Mouse (Mus musculus): Measurements from ENCODE around the gene Rnf167. TPM values are rescaled to one million over a fixed set of nuclear protein-coding genes. Genes with fewer than 3 reads are reported as not detected.

The Rnf167 gene
- polyA plus RNA-seq, 1 experiment = 346 TPM

GRCm38 (mm10) chr11:70663957-70664356, 16.9 kb downstream of the Rnf167 start:
- no peaks in the 10 kb centered on the region for H3K27me3 ChIP-seq (ENCODE audit: control insufficient read depth, insufficient read depth, low read length)
- H3K4me3 ChIP-seq (ENCODE audit: control insufficient read depth, insufficient read depth, low read length) = no peak overlapping the region
- 97% methylated on average over 6 of the region's 6 CpGs for WGBS
- TF ChIP-seq POLR2A (IDR thresholded peaks at IDR 0.05; ENCODE audit: control insufficient read depth, extremely low read depth, insufficient read depth, low read length, poor library complexity) (no peak), CTCF (IDR thresholded peaks at IDR 0.05; ENCODE audit: borderline replicate concordance, control insufficient read depth, extremely low read depth, insufficient read depth, low read length, poor library complexity) (no peak)
- no peak for DNase-seq
- H3K36me3 ChIP-seq (ENCODE audit: control insufficient read depth, insufficient read depth, low read length) = peaks cover 34% of the 10 kb centered on the region
- H3K4me1 ChIP-seq (replicated peaks; ENCODE audit: control insufficient read depth, insufficient read depth, low read length) = peaks cover 11% of the 10 kb centered on the region
- H3K27ac ChIP-seq (ENCODE audit: control insufficient read depth, insufficient read depth, low read length) = no peak overlapping the region

GRCm38 (mm10) chr11:70664741-70665140, 17.7 kb downstream of the Rnf167 start:
- peaks cover 34% of the 10 kb centered on the region for H3K36me3 ChIP-seq (ENCODE audit: control insufficient read depth, insufficient read depth, low read length)
- no peaks in the 10 kb centered on the region for H3K27me3 ChIP-seq (ENCODE audit: control insufficient read depth, insufficient read depth, low read length)
- no peak overlapping the region for H3K4me3 ChIP-seq (ENCODE audit: control insufficient read depth, insufficient read depth, low read length)
- no peak overlapping the region for H3K27ac ChIP-seq (ENCODE audit: control insufficient read depth, insufficient read depth, low read length)
- TF ChIP-seq POLR2A (IDR thresholded peaks at IDR 0.05; ENCODE audit: control insufficient read depth, extremely low read depth, insufficient read depth, low read length, poor library complexity) = no peak
- TF ChIP-seq CTCF (IDR thresholded peaks at IDR 0.05; ENCODE audit: borderline replicate concordance, control insufficient read depth, extremely low read depth, insufficient read depth, low read length, poor library complexity) = no peak
- no peak for DNase-seq
- WGBS = 96% methylated on average over 9 of the region's 9 CpGs
- peaks cover 10% of the 10 kb centered on the region for H3K4me1 ChIP-seq (replicated peaks; ENCODE audit: control insufficient read depth, insufficient read depth, low read length)

GRCm38 (mm10) chr11:70666687-70667086, 19.7 kb downstream of the Rnf167 start:
- DNase-seq = no peak
- 94% methylated on average over 8 of the region's 8 CpGs for WGBS
- Histone ChIP-seq H3K4me3 (ENCODE audit: control insufficient read depth, insufficient read depth, low read length) (no peak overlapping the region), H3K36me3 (ENCODE audit: control insufficient read depth, insufficient read depth, low read length) (peaks cover 34% of the 10 kb centered on the region), H3K27me3 (ENCODE audit: control insufficient read depth, insufficient read depth, low read length) (no peaks in the 10 kb centered on the region), H3K27ac (ENCODE audit: control insufficient read depth, insufficient read depth, low read length) (no peak overlapping the region), H3K4me1 (replicated peaks; ENCODE audit: control insufficient read depth, insufficient read depth, low read length) (peaks cover 15% of the 10 kb centered on the region)
- no peak for TF ChIP-seq POLR2A (IDR thresholded peaks at IDR 0.05; ENCODE audit: control insufficient read depth, extremely low read depth, insufficient read depth, low read length, poor library complexity)
- no peak for TF ChIP-seq CTCF (IDR thresholded peaks at IDR 0.05; ENCODE audit: borderline replicate concordance, control insufficient read depth, extremely low read depth, insufficient read depth, low read length, poor library complexity)

GRCm38 (mm10) chr11:70667271-70668150, 20.5 kb downstream of the Rnf167 start:
- WGBS = 85% methylated on average over 14 of the region's 14 CpGs
- no peak for DNase-seq
- peaks cover 15% of the 10 kb centered on the region for H3K4me1 ChIP-seq (replicated peaks; ENCODE audit: control insufficient read depth, insufficient read depth, low read length)
- H3K4me3 ChIP-seq (ENCODE audit: control insufficient read depth, insufficient read depth, low read length) = no peak overlapping the region
- peaks cover 27% of the 10 kb centered on the region for H3K36me3 ChIP-seq (ENCODE audit: control insufficient read depth, insufficient read depth, low read length)
- no peaks in the 10 kb centered on the region for H3K27me3 ChIP-seq (ENCODE audit: control insufficient read depth, insufficient read depth, low read length)
- TF ChIP-seq POLR2A (IDR thresholded peaks at IDR 0.05; ENCODE audit: control insufficient read depth, extremely low read depth, insufficient read depth, low read length, poor library complexity) (no peak), CTCF (IDR thresholded peaks at IDR 0.05; ENCODE audit: borderline replicate concordance, control insufficient read depth, extremely low read depth, insufficient read depth, low read length, poor library complexity) (no peak)
- no peak overlapping the region for H3K27ac ChIP-seq (ENCODE audit: control insufficient read depth, insufficient read depth, low read length)

- H3K4me1 ChIP-seq (replicated peaks; ENCODE audit: control insufficient read depth, insufficient read depth, low read length) = peaks cover 15% of the 10 kb centered on the region
- peaks cover 19% of the 10 kb centered on the region for H3K36me3 ChIP-seq (ENCODE audit: control insufficient read depth, insufficient read depth, low read length)
- DNase-seq = no peak
- 2% methylated on average over 15 of the region's 15 CpGs for WGBS
- no peaks in the 10 kb centered on the region for H3K27me3 ChIP-seq (ENCODE audit: control insufficient read depth, insufficient read depth, low read length)
- peak overlapping the region; percentile 74 for H3K27ac ChIP-seq (ENCODE audit: control insufficient read depth, insufficient read depth, low read length)
- peak overlapping the region; percentile 76 for H3K4me3 ChIP-seq (ENCODE audit: control insufficient read depth, insufficient read depth, low read length)
- no peak for TF ChIP-seq POLR2A (IDR thresholded peaks at IDR 0.05; ENCODE audit: control insufficient read depth, extremely low read depth, insufficient read depth, low read length, poor library complexity)
- TF ChIP-seq CTCF (IDR thresholded peaks at IDR 0.05; ENCODE audit: borderline replicate concordance, control insufficient read depth, extremely low read depth, insufficient read depth, low read length, poor library complexity) = no peak
These were observed 21.3 kb downstream of the Rnf167 start for GRCm38 (mm10) chr11:70668335-70668770.

GRCm38 (mm10) chr11:70668771-70669505, 21.9 kb downstream of the Rnf167 start, which contains the start of gene Spag7:
Spag7 (minus strand) TSS chr11:70669416.
- Histone ChIP-seq H3K27ac (ENCODE audit: control insufficient read depth, insufficient read depth, low read length) (peak within 1 kb of the TSS; percentile 89), H3K4me3 (ENCODE audit: control insufficient read depth, insufficient read depth, low read length) (peak within 1 kb of the TSS; percentile 76), H3K4me1 (replicated peaks; ENCODE audit: control insufficient read depth, insufficient read depth, low read length) (peaks cover 15% of the 10 kb centered on the region), H3K27me3 (ENCODE audit: control insufficient read depth, insufficient read depth, low read length) (no peaks in the 10 kb centered on the region), H3K36me3 (ENCODE audit: control insufficient read depth, insufficient read depth, low read length) (peaks cover 13% of the 10 kb centered on the region)
- TF ChIP-seq CTCF (IDR thresholded peaks at IDR 0.05; ENCODE audit: borderline replicate concordance, control insufficient read depth, extremely low read depth, insufficient read depth, low read length, poor library complexity) = no peak
- peak; percentile 53; the same call in 1 of the 2 replicates for TF ChIP-seq POLR2A (IDR thresholded peaks at IDR 0.05; ENCODE audit: control insufficient read depth, extremely low read depth, insufficient read depth, low read length, poor library complexity)
- under 1% methylated on average over 44 of the region's 44 CpGs for WGBS
- peak; percentile 96 for DNase-seq
